Mouse (Mus musculus) heart, adult 2 months (tissue): ENCODE data around the gene Cstad.
A peak's percentile ranks its signal among the peaks of the same experiment; 100 is the strongest.

Experiments used
- CTCF ChIP-seq: fragments of 200-600 bp; IDR thresholded peaks from 2 replicates; pipeline ENCODE4 v1.8.1; 2022; ENCODE audit warnings: antibody characterized with exemption, mild to moderate bottlenecking, moderate library complexity
- EP300 ChIP-seq: fragments of 200-500 bp; IDR thresholded peaks from 2 replicates; pipeline ENCODE4 v1.6.1; 2011; ENCODE audit warnings: low read depth, low read length, control low read depth; ENCODE audit not compliant: insufficient read depth

DNA sequence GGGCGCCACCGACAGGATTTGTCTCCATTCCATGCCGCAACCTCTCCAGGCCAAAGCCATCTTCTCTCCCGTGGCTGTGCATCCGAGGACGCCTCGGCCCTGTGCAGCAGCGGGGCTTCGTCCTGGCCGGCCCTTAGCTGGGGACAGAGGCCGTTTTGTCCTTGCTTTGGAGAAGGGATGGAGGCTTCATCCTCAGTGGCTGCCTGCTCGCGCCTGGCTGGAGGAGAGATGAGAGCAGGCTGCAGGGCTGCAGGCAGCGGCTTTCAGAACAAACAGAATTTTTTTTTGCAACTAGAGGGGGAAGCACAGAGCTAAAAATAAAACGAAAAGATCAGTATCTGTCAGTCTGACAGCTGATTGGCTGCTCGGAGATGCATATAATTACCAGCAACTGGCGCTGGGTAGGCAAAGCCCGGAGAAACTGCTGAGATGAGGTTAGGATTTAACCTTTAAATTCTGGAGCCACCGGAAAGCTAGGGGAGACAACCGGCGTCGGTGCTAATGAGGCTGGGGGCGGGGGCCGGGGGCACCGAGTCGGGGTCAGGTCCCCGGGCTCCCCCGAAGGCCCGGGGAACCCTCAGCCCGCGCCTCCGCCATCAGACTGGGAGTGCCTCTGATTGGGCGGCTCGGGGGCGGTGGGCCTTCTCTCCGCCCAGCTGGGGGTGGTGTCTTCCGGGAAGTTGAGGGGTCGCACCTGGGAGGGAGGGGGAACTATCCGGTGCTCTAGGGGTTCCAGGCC, at the start of gene Cstad:
- TF ChIP-seq CTCF (peak; percentile 54), EP300 (0 out of 2 replicates have a peak, but pooled peaks have one; percentile 41)
